Mouse (Mus musculus) MEL (cell line): ENCODE measurements around the gene Prpf40a.

ENCODE experiments used
- NELFE ChIP-seq: IDR thresholded peaks from 2 replicates; pipeline ENCODE4 v1.6.1; 2011; ENCODE audit warnings: low read depth, low read length, improper control_type of control experiment
- POLR2A ChIP-seq, 2 experiments: IDR thresholded peaks; 2 replicates each; pipeline ENCODE4 v1.6.1; 2011 to 2012; ENCODE audit warnings: low read length in 2 of 2, mild to moderate bottlenecking in 2 of 2, control low read depth in 1 of 2, improper control_type of control experiment in 1 of 2, low read depth in 1 of 2, moderate library complexity in 1 of 2; ENCODE audit not compliant: control insufficient read depth in 1 of 2, insufficient read depth in 1 of 2, poor library complexity in 1 of 2
- ZNF384 ChIP-seq: IDR thresholded peaks from 2 replicates; pipeline ENCODE4 v1.6.1; 2012; ENCODE audit warnings: low read depth, mild to moderate bottlenecking, inconsistent platforms, low read length, improper control_type of control experiment

DNA sequence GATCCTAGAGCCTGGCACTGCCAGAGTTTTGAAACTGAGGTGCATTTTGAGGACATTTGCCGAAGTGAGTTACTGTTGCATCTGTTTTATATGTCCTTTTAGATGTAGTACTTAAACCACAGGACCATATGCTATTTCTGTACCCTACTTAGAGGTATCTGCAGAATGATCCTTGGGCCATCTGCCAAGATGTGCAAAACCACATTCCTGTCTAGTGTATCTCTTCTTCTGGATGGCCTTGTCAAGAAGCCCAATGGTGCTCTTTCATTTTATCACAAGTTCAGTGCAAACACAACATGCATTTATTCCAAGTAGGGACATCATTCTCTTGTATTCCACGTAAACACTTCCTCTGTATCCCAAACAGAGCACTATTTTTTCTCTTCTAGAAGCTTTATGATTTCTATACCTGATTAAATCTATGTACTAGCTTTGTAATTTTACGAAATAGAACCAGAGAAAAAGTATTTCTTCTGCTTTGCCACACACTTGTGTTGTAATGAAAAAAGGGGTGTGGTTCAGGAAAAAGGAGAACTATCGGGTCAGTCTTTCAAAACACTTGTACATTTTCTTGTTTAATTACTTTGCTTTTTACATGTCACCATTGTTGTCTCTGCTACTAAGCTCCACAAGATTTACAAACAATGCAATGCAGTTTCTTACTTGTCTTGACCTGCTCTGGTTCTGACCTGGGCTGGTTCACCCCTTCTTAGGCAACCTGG is 9.2 kb upstream of the Prpf40a start:
- TF ChIP-seq POLR2A (IDR thresholded peaks at IDR 0.05; ENCODE audit: control insufficient read depth in 1 of 2, insufficient read depth in 1 of 2, low read depth in 1 of 2, low read length in 2 of 2, poor library complexity in 1 of 2) (no peak), NELFE (no peak), ZNF384 (no peak)
